Mouse (Mus musculus) C2C12 (cell line): Measurements from ENCODE around the gene Gm12258.

Experiments
- CEBPB ChIP-seq: IDR thresholded peaks from one replicate; pipeline ENCODE4 v1.6.1; 2011; ENCODE audit warnings: low read depth, mild to moderate bottlenecking, control low read depth, moderate library complexity
- CTCF ChIP-seq: IDR thresholded peaks from one replicate; pipeline ENCODE4 v1.5.1; 2011; ENCODE audit not compliant: control insufficient read depth, insufficient read depth, insufficient read length
- FOSL1 ChIP-seq: IDR thresholded peaks from one replicate; pipeline ENCODE4 v1.8.0; 2011; ENCODE audit warnings: mild to moderate bottlenecking, low read length; ENCODE audit not compliant: poor library complexity, insufficient read depth, severe bottlenecking
- MAX ChIP-seq: IDR thresholded peaks from one replicate; pipeline ENCODE4 v1.6.1; 2011; ENCODE audit warnings: mild to moderate bottlenecking, control low read depth
- MYOD1 ChIP-seq: IDR thresholded peaks from one replicate; pipeline ENCODE4 v1.6.1; 2011; ENCODE audit warnings: low read depth; ENCODE audit not compliant: control insufficient read depth, insufficient read length
- MYOG ChIP-seq: IDR thresholded peaks from one replicate; pipeline ENCODE4 v1.6.1; 2011; ENCODE audit not compliant: control insufficient read depth, insufficient read length; ENCODE audit errors: extremely low read depth
- USF1 ChIP-seq: IDR thresholded peaks from one replicate; pipeline ENCODE4 v1.6.1; 2011; ENCODE audit warnings: low read depth, mild to moderate bottlenecking, control low read depth, moderate library complexity

GRCm38 (mm10) chr11:58867039-58867953, 20.3 kb downstream of the Gm12258 start, which contains the start of gene 2810021J22Rik:
- TF ChIP-seq CTCF: no peak
- TF ChIP-seq USF1: no peak
- no peak for TF ChIP-seq MYOG
- TF ChIP-seq FOSL1: no peak
- TF ChIP-seq MYOD1: no peak
- TF ChIP-seq CEBPB: no peak
- TF ChIP-seq MAX: peak; percentile 48
